Mouse (Mus musculus) thymus, postnatal 0 days (tissue): Measurements from ENCODE around the gene Hmcn2. TPM values are rescaled to one million over a fixed set of nuclear protein-coding genes. Genes with fewer than 3 reads are reported as not detected.
A peak's percentile ranks its signal among the peaks of the same experiment; 100 is the strongest.

Source experiments
- DNase-seq: peaks from one replicate; pipeline ENCODE4 v3.0.0-alpha.2; 2015; ENCODE audit warnings: low spot score
- polyA plus RNA-seq: library from polyadenylated mRNA; unstranded; fragments of >200 nt; fragmentation: Nextera tagmentation; extraction: Ambion mirVana; gene quantifications from 2 replicates; pipeline ENCODE4 v1.2.1, GENCODE M21; 2015

Gene Hmcn2
- polyA plus RNA-seq, 1 experiment from 2014 or later = 0.31 TPM

- DNase-seq = no peak
Observed at GRCm38 (mm10) chr2:31476107-31476820, 162.0 kb downstream of the Hmcn2 start.

DNA sequence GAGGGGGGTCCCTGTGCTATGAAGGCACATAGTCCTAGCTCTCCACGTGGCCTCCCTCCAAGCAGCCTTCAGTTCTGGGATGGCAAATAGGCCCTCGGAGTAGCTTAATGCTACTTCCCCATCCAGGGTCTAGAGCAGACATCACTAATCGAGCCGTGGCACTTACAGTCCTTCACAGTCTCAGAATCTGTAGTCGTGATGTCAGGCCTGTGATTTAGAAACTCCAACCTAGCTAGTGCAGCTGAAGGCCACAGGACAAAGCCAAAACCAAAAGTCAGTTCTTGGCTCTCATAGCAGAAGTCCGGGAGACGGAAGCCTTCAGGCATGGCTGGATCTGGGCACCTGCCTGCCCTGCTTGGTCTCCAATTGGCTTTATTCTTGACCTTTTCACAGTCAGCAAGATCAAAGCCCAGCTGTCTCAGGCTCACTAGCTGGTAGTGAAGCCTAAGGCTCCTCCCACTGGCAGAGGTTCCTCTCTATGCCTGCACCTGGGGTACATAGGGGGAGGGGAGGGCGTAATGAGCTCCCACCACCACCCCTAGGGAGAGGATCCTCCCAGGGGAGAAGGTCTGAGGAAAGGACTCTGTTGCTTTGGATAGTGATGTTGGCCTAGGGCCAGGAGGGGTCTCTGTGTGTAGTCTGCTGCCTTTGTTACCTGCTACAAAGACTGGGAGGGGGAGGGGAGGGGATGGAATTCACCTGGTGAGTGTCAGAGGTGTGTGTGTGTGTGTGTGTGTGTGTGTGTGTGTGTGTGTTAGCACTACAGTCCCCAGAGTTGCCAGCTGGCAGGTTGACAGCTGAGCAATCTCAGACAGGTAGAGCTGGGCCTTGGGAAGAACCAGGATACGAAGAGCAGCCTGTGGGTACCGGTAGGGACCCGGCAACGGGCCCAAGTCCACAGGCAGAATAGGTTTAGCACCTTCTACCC, 163.3 kb downstream of the Hmcn2 start:
- DNase-seq = no peak

DNA sequence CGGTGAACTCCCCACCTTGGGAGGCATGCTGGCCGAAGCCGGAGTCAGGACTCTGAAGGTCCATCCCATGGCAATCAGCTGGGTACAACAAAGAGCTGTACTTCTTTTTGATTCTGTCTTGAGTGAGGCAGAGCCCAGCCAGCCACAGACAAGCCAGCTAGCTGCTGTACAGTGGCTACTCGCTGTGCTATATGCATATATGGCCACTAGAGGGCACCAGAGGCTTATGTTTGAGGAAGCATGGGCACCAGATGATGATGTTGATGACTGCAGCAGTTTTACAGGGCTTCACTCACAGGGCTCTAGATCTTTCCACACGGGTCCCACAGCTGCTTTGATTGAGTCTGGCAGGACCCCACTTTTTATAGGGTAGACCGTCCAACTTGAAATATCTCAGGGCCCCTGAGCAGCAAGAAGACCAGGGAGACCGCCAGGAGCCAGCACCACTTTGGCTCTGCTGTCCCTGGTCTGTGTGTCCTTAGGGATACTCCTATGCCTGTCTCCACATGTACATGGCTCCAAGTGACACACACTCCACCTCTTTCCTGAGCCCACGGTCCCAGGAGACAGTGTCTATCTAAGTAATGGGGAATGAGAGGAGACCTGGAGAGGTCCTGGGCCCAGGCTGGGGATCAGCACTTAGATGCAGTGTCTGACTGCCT, 168.8 kb downstream of the Hmcn2 start:
- peak; percentile 83 for DNase-seq

DNA sequence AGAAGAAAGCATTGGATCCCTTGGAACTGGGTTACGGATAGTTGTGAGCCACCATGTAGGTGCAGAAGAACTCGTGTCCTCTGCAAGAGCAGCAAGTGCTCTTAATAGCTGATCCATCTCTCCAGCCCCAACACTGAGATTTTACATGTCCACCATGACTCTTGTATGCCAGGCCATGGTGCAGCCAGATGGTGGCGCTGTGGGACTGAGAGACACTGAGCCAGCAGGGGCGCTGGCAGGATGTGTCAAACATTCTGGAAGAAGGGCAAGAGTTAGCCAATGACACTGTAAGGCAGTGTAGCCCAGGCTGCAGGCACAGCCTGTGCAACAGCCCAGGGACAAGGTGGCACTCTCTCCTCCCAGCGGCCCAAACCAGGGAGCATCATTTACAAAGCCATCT, 170.0 kb downstream of the Hmcn2 start:
- peak; percentile 71 for DNase-seq

DNA sequence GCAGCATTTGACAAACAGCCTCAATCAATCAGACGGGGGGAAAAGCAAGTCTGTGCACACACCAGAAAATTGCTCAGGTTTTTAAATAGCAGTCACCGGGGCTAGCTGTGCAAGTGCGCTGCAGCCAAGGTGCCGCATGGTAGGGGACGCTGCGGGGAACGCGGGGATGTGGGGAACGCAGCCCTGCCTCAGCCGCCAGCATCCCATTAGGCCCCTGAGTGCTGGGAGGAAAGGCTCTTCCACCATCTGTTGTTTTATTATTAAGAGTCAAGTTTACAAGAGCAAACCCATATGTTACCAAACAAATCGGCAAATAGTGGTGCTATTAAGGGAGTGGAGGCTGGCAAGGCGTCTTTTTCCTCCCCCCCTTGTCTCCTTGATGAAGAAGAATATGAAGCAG, 175.0 kb downstream of the Hmcn2 start:
- no peak for DNase-seq

DNA sequence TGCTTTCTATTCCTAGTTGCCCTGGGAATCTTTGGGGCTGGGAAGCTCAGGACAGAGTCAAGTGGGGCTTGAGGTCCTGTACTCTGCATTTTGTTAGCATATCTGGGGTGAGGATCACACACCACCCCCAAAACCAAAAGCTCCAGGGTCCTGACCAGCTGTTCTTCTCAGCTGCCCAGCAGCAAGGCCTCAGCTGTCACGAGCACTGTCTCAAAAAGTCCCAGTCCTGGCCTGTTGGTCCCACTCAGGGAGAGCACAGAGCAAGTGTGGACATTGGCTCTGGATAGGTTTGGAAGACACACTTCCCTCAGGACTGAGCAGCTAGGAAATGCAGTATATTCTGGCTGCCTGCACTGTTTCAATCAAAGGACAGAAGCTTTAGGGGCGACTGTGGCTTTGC, 176.3 kb downstream of the Hmcn2 start:
- DNase-seq = no peak

- DNase-seq = no peak
Observed at GRCm38 (mm10) chr2:31492308-31492707, 178.1 kb downstream of the Hmcn2 start.

- no peak for DNase-seq
Observed at GRCm38 (mm10) chr2:31493243-31493642, 179.0 kb downstream of the Hmcn2 start.

GRCm38 (mm10) chr2:31494315-31494714, 180.1 kb downstream of the Hmcn2 start:
- DNase-seq = no peak

DNA sequence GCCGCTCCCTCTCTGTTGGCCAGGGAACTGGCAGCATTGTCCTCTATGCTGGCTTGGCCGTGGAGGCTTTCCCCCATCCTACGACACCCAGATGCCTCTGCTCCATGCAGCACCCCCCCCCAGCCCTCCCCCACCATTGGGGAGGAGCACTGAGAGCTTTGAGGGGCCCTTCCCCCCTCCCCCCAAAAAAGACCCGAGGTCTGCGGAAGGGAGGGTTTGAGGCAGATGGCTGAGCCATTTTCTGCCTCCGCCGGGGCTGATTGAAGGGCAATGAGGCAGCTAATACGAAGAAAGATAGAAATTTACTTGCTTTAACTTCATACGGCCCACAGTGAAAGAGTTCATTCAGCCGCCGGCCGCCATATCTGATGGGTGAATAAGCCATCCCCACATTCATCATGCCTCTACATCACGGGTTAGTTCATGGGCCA, 180.8 kb downstream of the Hmcn2 start:
- no peak for DNase-seq

DNA sequence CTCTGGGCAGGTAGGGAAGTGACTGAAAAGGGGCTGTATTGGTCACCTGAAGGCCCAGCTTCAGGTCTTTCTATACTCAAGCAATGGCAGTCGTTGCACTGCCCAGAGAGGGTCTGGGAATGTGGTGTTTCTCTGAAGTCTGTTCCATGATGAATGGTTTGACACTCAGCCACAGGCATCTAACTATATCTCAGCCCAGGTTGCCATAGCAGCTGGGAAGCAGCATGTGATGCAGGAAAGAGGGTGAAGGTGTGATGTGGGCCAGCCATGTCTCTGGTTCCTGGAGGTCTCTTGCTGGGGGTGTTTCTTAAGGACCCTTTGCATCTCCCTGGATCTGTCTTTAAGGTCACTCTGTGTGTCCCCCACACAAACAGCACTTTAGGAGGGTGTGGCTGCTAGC, 181.9 kb downstream of the Hmcn2 start:
- no peak for DNase-seq

GRCm38 (mm10) chr2:31497113-31497512, 182.9 kb downstream of the Hmcn2 start:
- DNase-seq = no peak

DNA sequence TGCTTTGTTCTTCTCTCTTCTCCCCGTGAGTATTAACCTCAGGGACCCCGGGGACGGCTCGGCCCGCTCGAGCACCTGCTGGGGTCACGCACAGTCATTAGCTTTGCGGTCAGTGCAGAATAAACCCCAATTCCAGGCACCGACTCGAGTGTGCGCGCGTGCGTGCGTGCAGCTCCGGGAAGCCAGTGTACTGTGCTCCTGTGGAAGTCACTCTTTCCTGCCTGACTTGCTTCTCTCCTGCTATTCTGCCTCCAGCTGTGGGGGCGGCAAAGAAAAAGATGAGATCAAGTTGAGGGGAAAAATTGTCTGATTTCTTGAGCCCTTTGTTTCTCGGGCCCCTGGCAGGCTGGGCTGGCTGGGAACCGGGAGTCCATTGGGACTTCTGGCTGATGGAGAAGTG, 183.4 kb downstream of the Hmcn2 start:
- DNase-seq = no peak

DNA sequence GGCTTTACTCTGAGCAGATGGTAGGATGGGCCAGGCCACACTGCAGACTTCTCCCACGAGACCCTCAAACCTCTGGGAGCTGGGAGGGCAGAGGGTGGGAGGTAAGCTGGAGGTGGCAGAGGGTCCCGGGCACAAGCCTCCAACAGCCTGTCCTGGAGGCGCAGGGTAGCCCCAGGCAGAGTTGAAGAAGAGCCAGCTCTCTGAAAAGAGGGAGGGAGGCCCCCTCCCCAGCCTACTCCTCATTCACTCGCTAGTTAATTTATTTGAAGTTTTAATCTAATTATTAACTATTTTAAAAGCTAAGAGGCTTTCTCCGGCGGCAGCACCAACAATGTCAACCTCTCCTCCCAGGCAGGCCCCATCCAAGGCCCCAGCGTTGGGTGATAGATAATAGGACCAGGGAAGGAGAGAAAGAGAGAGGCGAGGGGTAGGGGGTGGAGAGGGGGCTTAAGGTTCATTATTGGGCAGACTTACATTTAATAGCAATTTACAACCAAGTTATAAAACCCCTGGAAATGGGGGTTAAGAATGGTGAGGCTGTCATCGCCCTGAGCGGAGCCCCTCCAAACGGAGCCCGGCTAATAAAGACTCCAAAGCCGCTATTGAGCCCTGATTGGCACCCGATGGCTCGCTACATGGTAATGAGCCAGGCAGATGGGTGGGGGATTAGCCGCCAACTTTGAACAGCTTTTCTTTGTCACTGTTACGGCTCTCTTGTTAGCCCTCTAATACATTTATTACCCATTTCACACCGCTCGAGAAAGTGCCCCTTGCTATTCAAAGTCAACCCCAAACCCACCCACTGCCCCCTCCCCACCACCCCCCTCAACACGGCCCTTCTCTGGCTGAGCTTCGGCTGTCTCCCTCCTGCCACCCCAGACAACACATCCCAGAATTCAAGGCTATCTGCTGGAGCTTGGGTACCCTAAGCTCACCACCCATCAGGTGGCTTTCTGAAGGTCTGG, 185.4 kb downstream of the Hmcn2 start:
- no peak for DNase-seq

DNA sequence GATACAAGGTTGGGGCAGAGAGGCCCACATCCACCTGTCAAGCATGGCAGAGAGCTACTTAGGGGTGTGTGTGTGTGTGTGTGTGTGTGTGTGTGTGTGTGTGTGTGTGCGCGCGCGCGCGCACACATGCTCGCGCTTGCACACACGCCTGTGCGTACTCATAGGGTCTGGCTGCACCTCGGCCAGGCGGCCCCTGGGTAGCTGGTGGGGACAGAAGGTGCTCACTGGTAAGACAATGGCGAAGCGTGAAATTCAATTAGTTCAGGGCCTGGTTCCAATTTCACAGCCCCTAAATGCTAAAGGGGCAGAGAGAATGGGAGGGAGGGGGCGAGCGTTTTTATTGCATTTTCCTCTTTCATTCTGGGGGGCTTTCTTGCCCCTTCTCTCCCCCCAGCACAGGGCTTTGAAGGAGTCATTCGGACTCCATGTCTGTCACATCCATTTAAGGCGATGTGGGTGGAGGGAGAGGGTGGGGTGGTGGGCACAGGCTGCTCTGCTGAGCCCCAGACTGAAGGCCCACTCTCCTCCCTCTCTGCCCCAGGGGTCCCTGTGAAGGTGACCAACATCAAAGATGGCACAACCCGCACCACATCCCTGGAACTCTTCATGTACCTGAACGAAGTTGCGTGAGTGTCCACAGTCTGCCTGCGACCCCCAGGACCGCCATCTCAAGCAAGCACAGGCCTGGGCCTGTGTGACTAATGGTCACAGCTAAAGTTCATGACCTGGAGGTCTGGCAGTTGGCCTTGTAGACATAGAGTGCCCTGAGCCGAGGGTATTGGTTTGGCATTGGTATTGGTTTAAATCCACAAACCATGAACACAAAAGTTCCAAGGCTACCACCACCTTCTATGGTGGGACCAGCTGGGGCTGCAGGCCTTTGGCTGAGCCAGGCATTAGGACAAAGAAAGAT, 186.3 kb downstream of the Hmcn2 start:
- no peak for DNase-seq

DNA sequence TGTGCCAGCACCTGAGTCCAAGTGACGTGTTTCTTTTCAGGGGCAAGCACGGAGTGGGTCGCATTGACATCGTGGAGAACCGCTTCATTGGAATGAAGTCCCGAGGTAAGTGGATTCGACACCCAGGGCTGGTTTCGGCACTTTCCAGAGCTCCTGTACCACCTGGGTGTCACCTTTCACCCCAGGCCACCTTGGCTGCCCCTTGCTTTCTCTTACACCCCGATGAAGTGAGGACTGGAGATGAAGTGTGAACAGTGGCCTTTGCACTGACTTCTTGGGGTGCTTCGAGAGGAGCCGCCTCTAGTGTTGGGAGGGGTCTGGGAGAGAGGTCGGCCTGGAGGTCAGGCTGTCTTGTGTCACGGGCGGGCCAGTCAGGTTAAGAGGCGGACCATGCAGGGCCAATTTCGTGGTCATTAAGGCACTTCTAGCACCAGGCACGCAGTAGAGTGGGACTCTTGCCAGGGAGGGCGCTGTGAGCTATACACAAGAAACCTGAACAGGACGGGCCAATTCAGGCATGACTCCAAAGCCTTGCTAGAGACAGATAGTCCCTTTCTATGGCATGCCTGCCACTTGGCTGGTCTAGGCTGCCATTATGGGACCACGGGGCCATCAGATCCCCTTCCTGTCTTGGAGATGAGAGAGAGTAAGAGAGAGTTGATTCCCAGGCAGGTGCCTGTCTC, 187.4 kb downstream of the Hmcn2 start:
- no peak for DNase-seq

DNA sequence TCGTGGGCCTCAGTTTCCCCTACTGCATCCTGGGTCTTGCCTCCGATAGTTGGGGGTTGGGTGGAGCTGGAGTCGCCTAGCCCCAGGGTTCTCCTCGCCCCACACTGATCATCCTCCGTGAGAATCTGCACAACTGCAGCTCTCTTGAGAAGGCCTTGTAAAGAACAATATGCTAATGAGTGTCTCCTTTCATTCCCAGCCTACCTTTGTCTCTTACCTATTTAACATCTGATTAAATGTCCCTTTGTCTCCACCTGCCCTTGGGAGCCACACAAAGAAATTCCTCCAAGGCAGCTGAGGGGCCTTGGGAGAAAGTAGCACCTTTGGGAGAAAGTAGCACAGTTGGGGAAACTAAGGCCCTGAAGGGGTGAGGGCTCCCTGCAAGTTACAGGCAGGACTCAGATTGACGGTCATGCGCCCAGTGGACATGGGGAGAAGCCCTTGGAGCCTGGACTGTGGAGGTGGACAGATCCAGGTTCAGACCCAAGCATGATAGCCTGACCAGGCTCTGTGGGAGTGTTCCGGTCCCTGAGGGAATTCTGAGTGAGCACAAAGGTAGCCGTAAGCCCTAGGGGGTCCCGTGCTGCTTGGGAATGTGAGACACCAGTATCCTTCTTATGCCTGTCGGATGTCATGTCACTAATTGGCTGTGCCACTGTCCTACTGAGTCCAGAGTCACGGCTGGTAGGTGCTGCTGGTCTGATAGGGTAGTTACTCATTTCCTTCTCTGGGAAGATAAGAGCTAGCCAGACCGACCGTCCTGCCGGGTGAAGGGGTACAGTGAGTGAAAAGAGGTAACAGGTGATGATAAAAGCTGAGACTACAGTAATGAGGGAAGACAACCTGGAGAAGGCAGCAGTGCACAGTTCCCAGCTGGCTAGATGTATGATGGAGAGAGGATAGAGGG, 188.7 kb downstream of the Hmcn2 start:
- no peak for DNase-seq

- DNase-seq = no peak
Observed at GRCm38 (mm10) chr2:31505472-31505871, 191.3 kb downstream of the Hmcn2 start.
